Mouse (Mus musculus): ENCODE results near the gene Mepce. TPM values are rescaled to one million over a fixed set of nuclear protein-coding genes. Genes with fewer than 3 reads are reported as not detected.

Gene Mepce
- 212 TPM for total RNA-seq (2023)

GRCm38 (mm10) chr5:137787151-137787928 is at the start of gene Mepce, which contains the start of gene Zcwpw1:
Gene Mepce (minus strand): TSS chr5:137787655.
Gene Zcwpw1 (plus strand): TSS chr5:137787798.

GRCm38 (mm10) chr5:137835966-137836520 is 48.6 kb upstream of the Mepce start, which contains the start of gene Pilra:
Gene Pilra (minus strand): TSS chr5:137836281.

GRCm38 (mm10) chr5:137778635-137779034 is 8.8 kb downstream of the Mepce start, which contains the start of gene Ppp1r35:
Gene Ppp1r35 (plus strand): TSS chr5:137778849.

GRCm38 (mm10) chr5:137745214-137746171 is 42.0 kb downstream of the Mepce start, which contains the start of gene Tsc22d4:
Gene Tsc22d4 (plus strand): TSS chr5:137745730.

GRCm38 (mm10) chr5:137741023-137741931 is 46.2 kb downstream of the Mepce start, which contains the start of gene Nyap1:
Gene Nyap1 (minus strand): TSS chr5:137741607.

Other genes with a start within 250 kb of the Mepce start
- gene Actl6b, start 234.1 kb downstream of the Mepce start, total RNA-seq (2023), result not detected
- gene Tfr2, start 217.8 kb downstream of the Mepce start, total RNA-seq (2023), result 0.59 TPM
- 28.5 TPM for gene Mospd3, start 186.6 kb downstream of the Mepce start, total RNA-seq (2023)
- gene Pcolce, start 173.9 kb downstream of the Mepce start, total RNA-seq (2023), result 1.2 TPM
- not detected for gene Fbxo24, start 158.7 kb downstream of the Mepce start, total RNA-seq (2023)
- 185 TPM for gene Lrch4, start 158.5 kb downstream of the Mepce start, total RNA-seq (2023)
- gene Gm20605, start 158.5 kb downstream of the Mepce start, total RNA-seq (2023), result 55.1 TPM
- 81.4 TPM for gene Sap25, start 146.3 kb downstream of the Mepce start, total RNA-seq (2023)
- gene Irs3, start 141.9 kb downstream of the Mepce start, total RNA-seq (2023), result not detected
- 23.5 TPM for gene Agfg2, start 102.9 kb downstream of the Mepce start, total RNA-seq (2023)
- 2.0 TPM for gene Nyap1, start 46.0 kb downstream of the Mepce start, total RNA-seq (2023)
- gene Tsc22d4, start 41.9 kb downstream of the Mepce start, total RNA-seq (2023), result 183 TPM
- gene Ppp1r35, start 8.8 kb downstream of the Mepce start, total RNA-seq (2023), result 18.2 TPM
- gene Zcwpw1, start 143 bp upstream of the Mepce start, total RNA-seq (2023), result 14.8 TPM
- gene Pilra, start 48.6 kb upstream of the Mepce start, total RNA-seq (2023), result 6.1 TPM
- gene Pilrb1, start 70.5 kb upstream of the Mepce start, total RNA-seq (2023), result 4.0 TPM
- gene Pilrb2, start 84.2 kb upstream of the Mepce start, total RNA-seq (2023), result 3.1 TPM
- gene Cyp3a13, start 134.0 kb upstream of the Mepce start, total RNA-seq (2023), result not detected
- not detected for gene Gjc3, start 175.4 kb upstream of the Mepce start, total RNA-seq (2023)
- not detected for gene Azgp1, start 193.9 kb upstream of the Mepce start, total RNA-seq (2023)
- not detected for gene Smok3a, start 233.6 kb upstream of the Mepce start, total RNA-seq (2023)
- not detected for gene Smok3b, start 233.8 kb upstream of the Mepce start, total RNA-seq (2023)